Mouse (Mus musculus) spleen, adult 2 months (tissue): ENCODE data around the gene Shc2.

Experiments used
- CTCF ChIP-seq: fragments of 200-500 bp; IDR thresholded peaks from 2 replicates; pipeline ENCODE4 v1.5.1; 2011; ENCODE audit warnings: mild to moderate bottlenecking, inconsistent platforms; ENCODE audit not compliant: insufficient read depth, insufficient read length, insufficient replicate concordance; ENCODE audit errors: extremely low read depth
- POLR2A ChIP-seq: fragments of 200-500 bp; IDR thresholded peaks from 2 replicates; pipeline ENCODE4 v1.6.1; 2011; ENCODE audit warnings: low read depth, low read length, inconsistent platforms

DNA sequence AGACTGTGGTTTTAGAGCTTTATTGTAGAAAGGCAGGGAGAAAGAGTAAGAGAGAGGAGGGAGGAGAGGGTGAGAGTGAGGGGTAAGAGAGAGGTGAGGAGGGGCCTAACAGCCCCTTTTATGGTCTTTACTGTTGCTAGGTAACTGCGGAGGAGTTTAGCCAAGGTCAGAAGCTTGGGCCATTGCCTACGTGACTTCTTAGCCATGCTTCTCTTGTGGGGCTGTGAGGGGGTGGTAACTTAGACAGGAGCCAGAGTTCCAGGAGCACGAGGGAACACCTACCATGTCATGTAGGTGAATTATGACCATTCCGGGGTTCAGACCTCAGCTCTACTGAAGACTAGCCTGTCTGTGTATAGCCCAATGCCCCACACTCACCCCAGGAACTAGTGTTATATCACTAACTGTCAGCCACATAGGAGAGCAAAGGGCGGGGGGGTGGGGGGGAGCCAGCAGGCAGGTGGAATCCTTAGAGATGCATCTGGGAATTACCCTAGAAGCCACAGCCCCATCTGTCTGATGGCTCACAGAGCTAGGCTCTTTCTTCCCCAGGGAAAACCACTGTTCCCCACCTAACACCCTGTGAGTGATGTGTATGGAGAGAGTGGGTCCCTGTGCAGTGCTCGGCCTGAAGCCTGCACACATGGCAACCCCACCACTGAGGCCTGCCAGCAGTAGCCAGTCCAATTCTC lies 33.8 kb upstream of the Shc2 start:
- TF ChIP-seq CTCF (no peak), POLR2A (no peak)
